In the genomic region with DNA sequence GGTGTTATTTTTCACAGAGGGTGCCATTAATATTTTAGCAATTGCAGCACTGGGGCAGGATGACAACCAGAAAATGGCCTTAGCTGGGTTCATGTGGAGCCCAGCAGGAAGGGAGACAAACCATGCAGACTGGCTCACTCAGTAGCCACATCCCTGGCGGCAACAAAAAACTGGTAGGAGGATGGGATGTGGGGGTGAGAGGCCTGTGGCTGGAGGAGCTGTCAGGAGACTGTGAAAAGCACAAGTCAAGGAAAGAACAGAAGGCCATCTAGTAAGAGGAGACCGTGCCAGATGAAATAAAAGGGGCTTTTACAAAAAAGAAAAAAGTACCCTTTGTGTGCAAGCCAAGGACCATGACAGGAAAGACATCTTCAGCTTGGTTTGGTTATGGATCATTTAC, we compare ENCODE assay signal across 19 mouse cellular contexts. TPM values are rescaled to one million over a fixed set of nuclear protein-coding genes. Genes with fewer than 3 reads are reported as not detected.
DNase-seq lines count a peak whose midpoint lies in the region; ATAC-seq and TF ChIP-seq lines count a peak whose summit lies in the region.
"Had no signal": no experiment of that assay in that cellular context is flagged by ENCODE, and none has a peak within 500 bp of the region (broad histone marks: within the 10 kb centered on the region; RNA-seq: fewer than 3 reads in every experiment).

No protein-coding gene starts in this region.

- no peak overlapping the region for H3K27ac ChIP-seq in hindbrain, embryonic 14.5 days
- no peak overlapping the region for H3K27ac ChIP-seq in hindbrain, embryonic 12.5 days
- H3K27ac ChIP-seq in midbrain, postnatal 0 days (ENCODE audit: low read depth, low read length), result no peak overlapping the region
- H3K27ac ChIP-seq in midbrain, embryonic 13.5 days, result no peak overlapping the region
- H3K27ac ChIP-seq: embryonic facial prominence, embryonic 13.5 days; forebrain, embryonic 12.5 days; heart, adult 2 months; intestine, embryonic 15.5 days had no signal

- ATAC-seq in hindbrain, embryonic 14.5 days (ENCODE audit: low FRiP score), result peak; percentile 34; the same call in 1 of the 2 replicates
- no peak for ATAC-seq in hindbrain, embryonic 12.5 days (ENCODE audit: low FRiP score)
- ATAC-seq in midbrain, postnatal 0 days (ENCODE audit: low FRiP score), result no peak
- ATAC-seq in midbrain, embryonic 13.5 days, result no peak
- ATAC-seq: forebrain, embryonic 16.5 days; intestine, embryonic 15.5 days had no signal

- H3K27me3 ChIP-seq in hindbrain, embryonic 14.5 days (ENCODE audit: control insufficient read depth, insufficient read depth, low read length), result no peaks in the 10 kb centered on the region
- H3K27me3 ChIP-seq in hindbrain, embryonic 12.5 days, result no peaks in the 10 kb centered on the region
- H3K27me3 ChIP-seq in midbrain, postnatal 0 days (ENCODE audit: insufficient read depth, low read length), result no peaks in the 10 kb centered on the region
- no peaks in the 10 kb centered on the region for H3K27me3 ChIP-seq in midbrain, embryonic 13.5 days
- H3K27me3 ChIP-seq: embryonic facial prominence, embryonic 13.5 days; forebrain, embryonic 12.5 days; heart, embryonic 12.5 days; intestine, embryonic 15.5 days had no signal

- H3K36me3 ChIP-seq in hindbrain, embryonic 14.5 days (replicated peaks; ENCODE audit: control insufficient read depth, insufficient read depth), result no peaks in the 10 kb centered on the region
- no peaks in the 10 kb centered on the region for H3K36me3 ChIP-seq in hindbrain, embryonic 12.5 days
- no peaks in the 10 kb centered on the region for H3K36me3 ChIP-seq in midbrain, postnatal 0 days (ENCODE audit: insufficient read depth, low read length)
- H3K36me3 ChIP-seq in midbrain, embryonic 13.5 days, result no peaks in the 10 kb centered on the region
- H3K36me3 ChIP-seq: embryonic facial prominence, embryonic 13.5 days; forebrain, embryonic 12.5 days; heart, embryonic 12.5 days; intestine, embryonic 15.5 days had no signal

- peak; percentile 12 for DNase-seq in embryo, embryonic 10 days (ENCODE audit: low spot score)
- no peak for DNase-seq in embryo, embryonic 11 days
- DNase-seq in hindbrain, embryonic 14.5 days (ENCODE audit: low spot score), result no peak
- DNase-seq in midbrain, postnatal 0 days (ENCODE audit: low spot score), result peak; percentile 48
- DNase-seq in testis, postnatal 14 days (ENCODE audit: low spot score), result no peak
- DNase-seq: adrenal gland, postnatal 10 days; cerebellum, adult 18-20 months; cerebellum, adult 9-11 months; cerebellum, postnatal 36 days; gastrocnemius, postnatal 10 days; heart, adult 2 months had no signal

- WGBS in hindbrain, embryonic 14.5 days, result 11% methylated on average over 2 of the region's 2 CpGs
- 22% methylated on average over 2 of the region's 2 CpGs for WGBS in hindbrain, embryonic 12.5 days
- 20% methylated on average over 2 of the region's 2 CpGs for WGBS in midbrain, postnatal 0 days
- WGBS in midbrain, embryonic 13.5 days, result 30% methylated on average over 2 of the region's 2 CpGs

- H3K4me3 ChIP-seq in hindbrain, embryonic 14.5 days (replicated peaks; ENCODE audit: low read length), result no peak overlapping the region
- no peak overlapping the region for H3K4me3 ChIP-seq in hindbrain, embryonic 12.5 days
- H3K4me3 ChIP-seq in midbrain, postnatal 0 days (ENCODE audit: low read depth, low read length), result no peak overlapping the region
- no peak overlapping the region for H3K4me3 ChIP-seq in midbrain, embryonic 13.5 days (replicated peaks)
- H3K4me3 ChIP-seq: embryonic facial prominence, embryonic 13.5 days; forebrain, embryonic 12.5 days; heart, adult 2 months; heart, embryonic 12.5 days; intestine, embryonic 15.5 days had no signal

- no peak overlapping the region for H3K4me2 ChIP-seq in hindbrain, embryonic 14.5 days (replicated peaks)
- H3K4me2 ChIP-seq in hindbrain, embryonic 12.5 days (replicated peaks), result no peak overlapping the region
- H3K4me2 ChIP-seq in midbrain, postnatal 0 days (ENCODE audit: low read depth, low read length, poor library complexity, severe bottlenecking), result no peak overlapping the region
- no peak overlapping the region for H3K4me2 ChIP-seq in midbrain, embryonic 13.5 days (replicated peaks)
- H3K4me2 ChIP-seq: embryonic facial prominence, embryonic 13.5 days; forebrain, embryonic 12.5 days; heart, embryonic 12.5 days; intestine, embryonic 15.5 days had no signal

- no peaks in the 10 kb centered on the region for H3K9me3 ChIP-seq in hindbrain, embryonic 14.5 days (ENCODE audit: control insufficient read depth, low read length)
- no peaks in the 10 kb centered on the region for H3K9me3 ChIP-seq in hindbrain, embryonic 12.5 days (replicated peaks)
- no peaks in the 10 kb centered on the region for H3K9me3 ChIP-seq in midbrain, postnatal 0 days (ENCODE audit: low read length)
- H3K9me3 ChIP-seq in midbrain, embryonic 13.5 days, result no peaks in the 10 kb centered on the region
- H3K9me3 ChIP-seq: embryonic facial prominence, embryonic 13.5 days; forebrain, embryonic 12.5 days; heart, embryonic 12.5 days; intestine, embryonic 15.5 days had no signal

- H3K4me1 ChIP-seq in hindbrain, embryonic 14.5 days (replicated peaks; ENCODE audit: control insufficient read depth, insufficient read depth, low read length), result no peaks in the 10 kb centered on the region
- H3K4me1 ChIP-seq in hindbrain, embryonic 12.5 days, result 0 out of 2 replicates have a peak, but pooled peaks cover 2% of the 10 kb centered on the region
- no peaks in the 10 kb centered on the region for H3K4me1 ChIP-seq in midbrain, postnatal 0 days (ENCODE audit: insufficient read depth, low read length)
- peaks cover 13% of the 10 kb centered on the region; the same call in 1 of the 2 replicates for H3K4me1 ChIP-seq in midbrain, embryonic 13.5 days (replicated peaks)
- H3K4me1 ChIP-seq: embryonic facial prominence, embryonic 13.5 days; forebrain, embryonic 12.5 days; intestine, embryonic 15.5 days had no signal

- TF ChIP-seq CTCF in midbrain, postnatal 0 days (IDR thresholded peaks at IDR 0.05), result no peak

- H3K9ac ChIP-seq in hindbrain, embryonic 14.5 days, result no peak overlapping the region
- no peak overlapping the region for H3K9ac ChIP-seq in hindbrain, embryonic 12.5 days
- H3K9ac ChIP-seq in midbrain, postnatal 0 days (replicated peaks; ENCODE audit: low read length, poor library complexity, severe bottlenecking), result no peak overlapping the region
- H3K9ac ChIP-seq in midbrain, embryonic 13.5 days (replicated peaks), result no peak overlapping the region
- H3K9ac ChIP-seq: embryonic facial prominence, embryonic 13.5 days; forebrain, embryonic 12.5 days; heart, embryonic 12.5 days; intestine, embryonic 15.5 days had no signal

RNA-seq across cellular contexts. Expression of a gene that starts 28.5 kb away (rescaled TPM):
- 0.55 and 0.70 TPM in 2 replicates for polyA plus RNA-seq in hindbrain, embryonic 14.5 days (2014; fragmentation: Nextera tagmentation; extraction: Ambion mirVana)
- 0.28 and 0.78 TPM in 2 replicates for polyA plus RNA-seq in hindbrain, embryonic 12.5 days (2016; fragmentation: Nextera tagmentation; extraction: Ambion mirVana)
- total RNA-seq in midbrain, postnatal 0 days (2014; rRNA removed), result 0.52 and 1.2 TPM in 2 replicates
- 0.52 and 0.72 TPM in 2 replicates for polyA plus RNA-seq in midbrain, postnatal 0 days (2015; fragmentation: Nextera tagmentation; extraction: Ambion mirVana)
- 0.15 TPM in 1 of 2 replicates, not detected in the other for polyA plus RNA-seq in midbrain, embryonic 13.5 days (2015; fragmentation: Nextera tagmentation; extraction: Ambion mirVana)
- total RNA-seq: MEL had no signal
- polyA plus RNA-seq: forebrain, embryonic 12.5 days; forebrain, embryonic 16.5 days had no signal

Comparison
In these comparisons a context has a peak if more than half of its experiments do, and no peak if none do; other contexts are left out.
1. DNase-seq: peak in embryo, embryonic 10 days (single experiment) and midbrain, postnatal 0 days (single experiment); none in embryo, embryonic 11 days (single experiment), hindbrain, embryonic 14.5 days (single experiment) and testis, postnatal 14 days (single experiment).